Mouse (Mus musculus): ENCODE measurements around the gene Asxl2.
A peak's percentile ranks its signal among the peaks of the same experiment; 100 is the strongest.
"Not testable (repeated sequence)": the region's sequence is repeated elsewhere in the genome, so short reads cannot be mapped to it uniquely, and the experiment has no call there.

The Asxl2 gene

DNA sequence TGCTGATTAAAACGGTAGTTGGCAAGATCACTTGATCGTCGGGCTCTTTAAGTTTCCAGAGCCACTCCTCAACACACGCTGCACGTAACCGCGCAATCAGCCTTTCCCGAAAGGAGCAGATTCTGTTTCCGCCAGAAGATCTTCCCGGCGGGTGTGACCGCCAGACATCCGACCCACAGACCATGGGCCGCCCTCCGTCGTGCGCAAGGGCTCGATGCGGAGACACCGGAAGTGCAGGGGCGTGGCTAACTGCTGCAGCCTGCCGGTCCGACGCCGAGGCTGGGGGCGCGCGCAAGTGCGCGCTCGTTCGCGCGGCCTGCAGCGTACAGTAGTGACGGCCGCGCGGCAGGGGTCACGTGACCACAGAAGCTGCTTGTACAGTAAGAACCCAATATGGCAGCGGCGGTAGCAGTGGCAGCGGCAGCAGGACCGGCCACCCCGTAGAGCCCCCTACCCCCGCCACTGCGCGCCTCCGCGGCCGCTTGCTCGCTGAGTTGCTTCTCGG is at the start of gene Asxl2:
Gene Asxl2 (plus strand): TSS at position 328 of the 505 bp plus-strand sequence.
- peak; percentile 99 for DNase-seq (ENCODE audit: low read depth)

DNA sequence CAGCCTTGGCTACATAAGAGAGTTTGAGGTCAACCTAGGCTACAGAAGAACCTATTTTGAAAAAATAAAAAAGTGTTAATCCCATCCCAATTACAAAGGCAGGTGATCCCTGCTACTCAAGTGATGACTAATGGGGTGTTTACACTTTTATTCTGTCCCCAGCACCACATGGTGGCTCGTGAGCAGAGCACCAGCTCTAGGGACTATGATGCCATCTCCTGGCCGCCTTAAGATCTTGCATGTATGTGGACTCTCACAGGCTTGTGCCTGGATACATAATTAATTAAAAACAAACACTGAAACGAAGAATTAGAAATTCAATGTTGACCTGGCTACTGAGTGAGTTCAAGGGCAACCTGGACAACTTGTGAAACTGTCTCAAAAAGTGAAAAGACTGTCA is 49.5 kb upstream of the Asxl2 start:
- peak; percentile 58 for DNase-seq (ENCODE audit: low read depth)

DNA sequence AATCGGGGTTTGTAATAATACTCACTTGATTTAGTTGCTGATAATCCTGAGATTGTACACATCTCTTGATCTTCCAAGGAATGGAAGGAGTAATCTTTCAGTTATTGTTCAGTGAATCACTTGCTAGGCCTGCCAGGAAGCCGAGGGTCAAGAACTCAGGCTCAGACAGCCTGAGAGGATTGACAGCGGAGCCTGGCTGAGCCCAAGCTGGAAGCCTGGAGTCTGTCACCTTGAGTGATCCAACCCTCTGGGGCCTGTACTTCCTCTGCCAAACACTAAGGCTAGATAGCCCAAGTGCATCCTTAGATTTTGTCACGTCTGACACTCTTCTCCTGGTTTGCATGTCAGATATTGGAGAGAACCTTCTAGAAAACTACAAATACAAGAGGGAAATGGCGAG is 48.9 kb upstream of the Asxl2 start:
- DNase-seq (ENCODE audit: low read depth), result no peak

DNA sequence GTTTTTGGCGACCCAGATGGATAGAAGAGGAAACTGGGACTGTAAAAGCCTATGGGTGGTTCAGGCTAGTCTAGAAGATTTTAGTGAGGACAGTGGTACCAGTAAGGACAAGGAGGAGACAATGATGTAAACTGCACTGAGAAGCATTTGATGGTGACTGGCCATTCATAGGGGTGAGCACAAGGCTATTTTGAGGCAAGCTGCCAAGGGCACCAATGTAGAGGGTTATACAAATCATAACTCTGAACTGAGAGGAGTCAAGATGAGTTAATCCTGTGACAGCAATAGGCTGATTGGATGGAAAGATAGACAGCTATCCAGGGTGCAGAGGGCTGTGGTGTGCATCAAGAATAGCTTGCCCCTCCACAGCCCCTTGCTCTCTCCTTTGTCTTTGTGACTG is 41.8 kb upstream of the Asxl2 start:
- DNase-seq (ENCODE audit: low read depth), result no peak

DNA sequence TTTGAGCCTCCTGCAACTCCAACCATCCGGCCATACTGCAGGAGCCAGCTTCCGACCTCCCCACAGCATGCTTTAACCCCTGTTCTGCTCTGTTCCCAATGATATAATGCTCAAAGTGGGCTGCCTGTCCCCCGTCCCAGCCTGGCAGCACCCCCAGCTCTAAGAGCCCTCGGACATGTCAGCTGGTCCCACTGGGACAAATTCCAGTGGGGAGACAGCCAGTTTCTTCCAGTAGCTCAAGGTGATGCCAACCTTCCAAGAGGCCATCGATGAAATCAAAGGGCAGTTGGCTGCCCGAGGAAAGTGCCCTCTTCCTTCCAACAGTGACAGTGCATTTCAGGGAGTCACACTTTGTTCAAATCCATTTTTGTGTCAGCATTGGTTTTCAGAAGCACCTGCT is 41.4 kb upstream of the Asxl2 start:
- DNase-seq (ENCODE audit: low read depth), result no peak

DNA sequence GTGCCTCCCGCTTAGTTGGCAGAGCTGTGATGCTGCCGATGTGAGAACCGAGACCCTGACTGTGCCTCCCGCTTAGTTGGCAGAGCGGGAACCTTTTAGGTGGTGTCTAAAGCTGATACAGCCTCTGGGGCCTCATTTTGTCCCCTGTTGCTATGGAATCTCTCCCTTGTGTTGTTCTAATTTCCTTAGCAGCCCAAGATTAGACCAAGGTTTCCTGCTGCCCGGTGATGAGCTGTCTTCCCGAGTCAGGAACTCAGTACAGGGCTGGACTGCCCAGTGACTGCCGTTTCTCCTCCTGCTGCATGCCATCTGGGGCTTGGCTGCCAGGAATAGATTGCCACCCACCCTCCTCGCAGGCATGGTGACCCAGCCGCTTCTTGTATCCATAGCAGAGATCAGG is 40.7 kb upstream of the Asxl2 start:
- DNase-seq (ENCODE audit: low read depth), result no peak

DNA sequence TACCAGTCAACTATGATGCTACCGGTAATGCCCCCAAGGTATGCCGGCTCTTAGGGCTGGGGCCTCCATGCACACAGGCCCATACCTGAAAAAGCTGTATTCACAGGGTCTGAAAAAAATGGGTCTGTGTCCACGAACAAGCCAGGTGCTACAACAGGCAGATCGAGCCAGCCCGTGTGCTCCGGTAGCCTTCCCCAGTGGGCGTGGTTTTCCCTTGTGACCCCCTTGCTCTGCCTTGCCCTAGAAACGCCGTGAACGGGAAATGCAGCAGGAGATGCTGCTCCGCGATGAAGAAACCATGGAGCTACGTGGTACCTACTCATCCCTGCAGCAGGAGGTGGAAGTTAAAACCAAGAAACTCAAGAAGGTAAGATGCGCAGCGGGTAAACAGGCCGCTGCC is 38.8 kb upstream of the Asxl2 start:
- no peak for DNase-seq (ENCODE audit: low read depth)

DNA sequence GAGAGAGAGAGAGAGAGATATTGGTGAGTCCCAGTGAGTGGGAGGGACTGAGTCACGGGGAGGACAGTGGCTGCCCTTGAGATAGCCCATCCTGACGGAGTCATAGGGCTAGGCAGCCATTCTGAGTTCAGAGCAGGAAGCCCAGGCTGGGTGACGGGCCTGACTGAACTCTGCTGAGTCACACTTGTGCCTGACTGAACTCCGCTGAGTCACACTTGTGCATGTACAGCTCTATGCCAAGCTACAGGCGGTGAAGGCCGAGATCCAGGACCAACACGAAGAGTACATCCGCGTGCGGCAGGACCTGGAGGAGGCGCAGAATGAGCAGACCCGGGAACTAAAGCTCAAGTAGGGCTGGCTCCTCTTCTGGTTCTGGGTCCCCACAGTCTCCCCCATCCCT is 37.3 kb upstream of the Asxl2 start:
- DNase-seq (ENCODE audit: low read depth), result no peak

DNA sequence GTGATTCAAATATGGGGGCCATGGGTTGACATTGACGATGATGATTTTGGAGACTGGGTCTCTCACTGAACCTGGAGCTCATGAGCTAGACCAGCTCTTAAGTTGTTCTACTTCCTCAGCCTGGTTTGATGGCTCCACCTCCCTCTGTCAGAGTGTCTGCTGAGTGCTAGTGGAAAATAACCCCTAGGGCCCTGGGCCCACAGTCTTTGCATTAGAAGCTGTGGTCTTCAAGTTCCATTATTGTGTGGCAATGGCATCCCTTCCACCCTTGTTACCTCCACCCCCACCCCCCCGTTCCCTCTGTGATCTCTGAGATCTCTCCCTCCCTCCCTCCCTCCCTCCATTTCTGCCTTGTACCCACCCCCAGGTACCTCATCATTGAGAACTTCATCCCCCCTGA is 36.6 kb upstream of the Asxl2 start:
- DNase-seq (ENCODE audit: low read depth), result no peak

DNA sequence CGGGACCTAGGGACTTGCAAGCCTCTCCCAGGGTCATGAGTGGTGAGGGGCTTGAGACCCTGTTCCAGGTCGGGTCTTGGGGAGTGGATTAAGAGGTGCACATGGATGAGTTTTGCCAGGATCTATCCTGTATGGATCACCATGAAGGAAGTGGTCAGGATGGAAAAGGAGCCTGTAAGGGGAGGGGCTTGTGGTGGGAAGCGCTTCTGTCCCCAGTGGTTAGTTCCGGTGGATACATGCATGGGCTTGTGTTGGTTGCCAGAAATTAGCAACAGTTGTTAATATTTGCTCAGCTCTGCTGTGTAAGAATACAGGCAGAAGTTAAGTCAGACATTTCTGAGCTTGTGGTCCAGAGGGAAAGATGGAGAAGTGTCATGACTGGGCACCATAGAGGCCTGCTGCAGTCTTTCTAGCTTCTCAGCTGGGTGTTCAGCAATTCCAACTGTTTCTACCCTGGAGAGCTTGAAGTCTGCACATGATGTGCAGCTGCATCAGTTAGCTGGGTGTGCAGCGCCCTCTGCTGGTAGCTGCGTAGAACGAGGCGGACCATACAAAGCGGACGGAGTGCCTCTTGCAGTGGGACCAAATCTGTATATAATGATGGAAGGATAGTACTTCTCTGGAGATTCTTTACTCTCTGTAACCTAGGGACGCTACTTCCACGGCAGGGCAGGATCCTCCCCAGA is 35.9 kb upstream of the Asxl2 start:
- peak; percentile 82 for DNase-seq (ENCODE audit: low read depth)

DNA sequence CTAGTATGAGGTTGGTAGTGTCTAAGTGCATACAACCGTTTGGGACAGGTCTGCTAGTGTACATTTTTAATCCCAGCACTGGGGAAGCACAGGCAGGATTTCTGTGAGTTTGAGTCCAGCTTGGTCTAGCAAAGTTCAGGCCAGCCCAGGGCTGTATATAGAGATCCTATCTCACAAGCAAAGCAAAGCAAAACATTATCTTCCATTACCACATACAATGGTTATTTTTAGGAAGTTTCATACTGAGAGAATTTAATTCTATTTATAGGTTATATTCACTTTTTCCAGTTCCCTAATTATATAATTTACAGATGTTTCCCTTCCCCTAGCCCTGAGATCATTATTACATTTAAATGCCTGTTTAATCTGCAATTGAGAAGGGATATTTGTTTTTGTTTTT is 35.4 kb upstream of the Asxl2 start:
- no peak for DNase-seq (ENCODE audit: low read depth)

DNA sequence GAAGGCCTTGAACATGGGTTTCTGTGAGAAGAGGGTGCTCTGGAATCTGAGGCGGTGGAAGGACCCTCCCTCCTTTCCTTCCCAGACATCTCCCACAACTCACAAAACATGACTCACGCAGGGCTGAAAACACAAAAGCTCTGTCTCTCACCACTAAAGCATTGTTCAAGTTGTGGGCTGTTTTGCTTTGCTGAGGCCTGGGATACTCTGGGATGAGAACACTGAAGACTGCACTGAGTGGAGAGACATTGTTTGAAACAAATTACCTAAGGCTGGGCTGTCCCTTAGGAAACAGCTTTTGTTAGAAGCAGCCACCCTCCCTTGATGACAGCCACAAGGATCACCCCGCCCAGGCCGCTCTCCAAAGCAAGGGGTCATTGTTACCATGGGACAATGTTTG is 33.5 kb upstream of the Asxl2 start:
- no peak for DNase-seq (ENCODE audit: low read depth)

DNA sequence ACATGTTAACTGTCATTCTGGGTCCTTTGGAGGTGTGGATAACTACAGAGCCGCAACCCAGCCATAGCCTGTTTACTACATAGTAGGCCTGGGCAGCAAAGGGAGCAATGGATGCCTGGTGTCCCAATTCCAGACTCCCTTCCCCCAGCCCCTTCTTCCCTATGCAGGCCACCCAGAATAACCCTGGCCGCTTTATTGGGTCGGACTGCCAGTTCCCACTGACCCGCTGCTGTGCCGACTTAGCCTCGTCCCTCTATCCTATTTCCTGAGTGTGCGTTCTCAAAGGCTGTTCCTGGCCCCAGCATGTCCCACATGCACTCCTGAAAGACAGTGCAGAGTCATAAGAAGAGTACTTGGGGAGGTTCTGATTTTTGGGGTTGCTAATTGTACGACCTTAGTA is 29.7 kb upstream of the Asxl2 start:
- no peak for DNase-seq (ENCODE audit: low read depth)

DNA sequence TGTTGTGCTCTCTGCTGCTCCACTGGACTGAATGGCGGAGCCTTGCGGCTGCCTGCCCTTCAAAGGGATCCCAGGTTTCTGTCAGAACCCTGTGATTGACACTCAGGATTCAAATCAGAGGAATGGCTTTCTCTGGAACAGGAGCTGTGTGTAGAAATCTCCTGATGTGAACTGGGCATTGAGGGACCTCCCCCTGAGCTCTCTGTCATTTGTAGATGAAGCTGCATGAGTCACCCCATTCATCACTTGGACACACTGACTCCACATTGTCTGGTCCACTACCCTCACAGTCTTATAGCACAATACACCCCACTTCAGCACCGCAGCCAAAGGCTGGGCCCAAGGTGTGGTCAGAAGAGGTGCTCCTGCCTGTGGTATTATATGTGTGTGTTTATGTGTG is 21.0 kb upstream of the Asxl2 start:
- not testable (repeated sequence) for DNase-seq (ENCODE audit: low read depth)

DNA sequence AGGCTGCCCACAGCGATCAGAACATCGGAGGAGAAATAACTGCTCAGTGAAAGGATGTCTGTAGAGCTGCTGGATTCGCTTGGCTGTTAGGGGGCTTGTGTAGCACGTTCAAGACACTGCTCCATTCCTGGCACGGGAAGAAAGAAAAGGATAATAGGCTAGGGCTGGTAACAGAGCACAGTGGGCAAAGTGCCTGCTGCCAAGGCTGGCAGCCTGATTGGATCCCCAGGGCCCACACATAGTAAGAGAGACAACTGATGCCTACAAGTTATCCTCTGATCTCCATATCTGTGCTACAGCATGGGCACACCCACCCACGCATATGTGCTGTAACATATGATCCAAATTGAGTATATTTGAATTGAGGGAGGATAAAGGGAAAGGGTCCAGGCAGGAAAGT is 20.1 kb upstream of the Asxl2 start:
- no peak for DNase-seq (ENCODE audit: low read depth)

DNA sequence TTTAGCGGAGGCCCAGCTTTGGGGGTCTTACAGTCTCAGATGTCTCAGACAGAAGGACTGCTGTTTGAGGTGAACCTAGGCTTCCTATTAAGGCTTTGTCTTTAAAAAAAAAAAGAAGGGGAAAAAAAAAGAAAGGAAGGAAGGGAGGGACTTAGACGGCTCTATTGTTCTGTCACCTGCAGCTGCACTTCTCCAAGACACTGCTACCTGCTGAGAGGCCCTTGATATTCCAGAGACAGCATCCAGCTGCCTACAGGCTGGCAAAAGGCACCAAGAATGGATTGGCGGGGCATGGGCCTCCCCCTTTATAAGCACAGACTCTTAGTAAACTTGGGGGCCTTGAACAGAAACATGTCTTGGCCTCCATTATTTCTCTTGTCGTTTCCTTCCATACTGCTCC is 11.7 kb upstream of the Asxl2 start:
- DNase-seq (ENCODE audit: low read depth), result no peak

DNA sequence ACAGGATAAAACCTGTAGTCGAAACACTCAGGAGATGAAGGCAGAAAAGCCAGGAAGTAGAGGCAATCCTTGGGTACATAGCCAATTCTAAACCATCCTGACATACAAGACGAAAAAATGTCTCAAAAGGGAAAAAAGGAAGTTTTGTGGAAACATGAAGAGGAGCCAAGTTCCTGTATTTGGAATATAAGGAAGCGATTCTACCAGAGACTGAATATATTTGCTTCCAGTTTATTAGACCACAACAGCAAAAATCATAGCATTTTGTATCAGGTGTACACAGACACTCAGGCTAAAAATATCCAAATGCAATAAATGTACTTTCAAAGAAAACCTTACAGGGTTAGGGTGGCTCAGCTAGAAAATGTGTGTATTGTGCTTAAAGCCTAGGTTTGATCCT is 7.9 kb upstream of the Asxl2 start:
- no peak for DNase-seq (ENCODE audit: low read depth)

DNA sequence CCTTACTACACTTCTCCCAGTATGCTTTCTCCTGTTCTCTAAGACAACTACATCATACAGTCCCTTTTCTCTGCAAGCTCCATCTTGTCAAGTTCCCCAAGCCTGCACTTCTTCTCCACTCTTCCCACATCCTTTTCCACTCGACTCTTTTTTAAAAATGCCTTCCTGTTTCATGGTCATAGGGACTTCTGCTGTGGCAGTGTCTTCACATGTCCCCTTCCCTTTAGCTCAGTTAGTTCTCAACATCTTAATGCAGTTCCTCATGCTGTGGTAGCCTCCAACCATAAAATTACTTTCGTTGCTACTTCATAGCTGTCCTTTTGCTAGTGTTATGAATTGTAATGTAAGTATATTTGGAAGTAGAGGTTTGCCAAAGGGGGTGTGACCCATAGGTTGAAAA is 6.1 kb upstream of the Asxl2 start:
- DNase-seq (ENCODE audit: low read depth), result no peak

DNA sequence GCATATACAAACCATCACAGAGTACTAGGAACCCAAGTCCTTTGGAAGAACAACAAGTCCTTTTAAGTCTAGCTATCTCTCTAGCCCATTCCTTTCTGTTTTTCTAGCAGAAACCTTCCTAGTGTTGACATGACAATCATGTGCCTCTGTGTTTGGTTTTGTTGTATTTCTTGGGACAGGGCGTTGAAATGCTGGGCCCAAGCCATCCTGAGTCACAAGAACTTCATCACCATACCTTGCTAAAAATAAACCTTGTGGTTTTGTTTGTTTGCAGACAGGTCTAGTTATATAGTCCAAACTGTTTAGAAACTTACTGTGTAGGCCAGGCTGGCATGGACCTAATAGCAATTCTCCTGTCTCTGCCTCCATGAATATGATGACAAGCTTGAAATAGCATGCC is 3.9 kb upstream of the Asxl2 start:
- no peak for DNase-seq (ENCODE audit: low read depth)

DNA sequence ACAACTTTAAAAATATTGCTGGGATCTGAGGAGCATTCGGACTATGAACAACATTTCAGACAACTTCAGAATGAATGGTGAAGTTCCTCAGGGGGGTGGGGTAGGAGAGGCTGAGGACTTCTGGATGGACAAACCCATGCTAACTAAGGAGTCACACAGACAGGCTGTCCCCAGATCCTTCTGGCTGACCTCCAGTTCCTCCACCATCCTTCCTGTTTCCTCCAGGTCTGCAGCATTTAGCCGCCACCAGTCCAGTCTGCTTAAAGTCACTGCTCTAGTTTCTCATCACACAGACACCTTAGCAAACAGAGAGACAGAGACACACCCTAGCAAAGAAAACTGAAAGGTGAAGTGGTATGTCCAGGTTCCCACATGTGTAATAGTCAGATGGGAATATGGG is 2.5 kb upstream of the Asxl2 start:
- no peak for DNase-seq (ENCODE audit: low read depth)

DNA sequence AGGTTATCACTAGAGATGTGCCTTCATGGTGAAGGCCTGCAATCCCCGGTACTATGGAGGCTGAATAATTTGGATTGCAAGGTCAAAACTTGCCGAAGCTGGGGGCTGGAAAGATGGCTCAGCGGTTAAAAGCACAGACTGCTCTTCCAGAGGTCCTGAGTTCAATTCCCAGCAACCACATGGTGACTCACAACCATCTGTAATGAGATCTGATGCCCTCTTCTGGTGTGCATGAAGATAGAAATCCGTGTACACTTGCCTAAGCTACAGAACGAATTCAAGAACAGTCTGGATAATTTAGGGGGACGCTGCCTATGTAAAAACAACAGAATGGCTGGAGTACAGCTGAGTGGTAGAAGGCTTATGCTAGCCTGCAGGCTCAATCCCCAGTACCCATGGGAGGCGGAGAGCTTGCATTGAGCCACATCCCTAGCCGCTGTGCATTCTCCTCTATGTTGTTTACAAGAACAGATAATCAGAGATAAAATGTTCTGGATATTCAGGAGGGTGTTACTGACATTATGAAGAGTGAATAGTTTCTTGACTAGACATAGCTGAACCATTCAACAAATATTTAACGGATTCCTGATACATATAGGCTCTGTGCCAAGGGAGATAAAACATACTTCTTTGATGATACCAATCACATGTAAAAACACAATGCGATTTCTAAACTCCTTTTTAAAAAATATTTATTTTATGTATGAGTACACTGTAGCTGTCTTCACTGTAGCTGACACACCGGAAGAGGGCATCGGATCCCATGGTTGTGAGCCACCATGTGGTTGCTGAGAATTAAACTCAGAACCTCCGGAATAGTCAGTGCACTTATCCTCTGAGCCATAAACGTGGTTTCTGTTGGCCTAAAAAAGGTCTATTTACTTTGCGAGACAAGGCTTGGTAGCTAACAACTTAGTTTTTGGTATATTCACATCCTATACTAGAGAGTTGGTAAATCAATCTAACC is 999 bp upstream of the Asxl2 start:
- DNase-seq (ENCODE audit: low read depth), result no peak

DNA sequence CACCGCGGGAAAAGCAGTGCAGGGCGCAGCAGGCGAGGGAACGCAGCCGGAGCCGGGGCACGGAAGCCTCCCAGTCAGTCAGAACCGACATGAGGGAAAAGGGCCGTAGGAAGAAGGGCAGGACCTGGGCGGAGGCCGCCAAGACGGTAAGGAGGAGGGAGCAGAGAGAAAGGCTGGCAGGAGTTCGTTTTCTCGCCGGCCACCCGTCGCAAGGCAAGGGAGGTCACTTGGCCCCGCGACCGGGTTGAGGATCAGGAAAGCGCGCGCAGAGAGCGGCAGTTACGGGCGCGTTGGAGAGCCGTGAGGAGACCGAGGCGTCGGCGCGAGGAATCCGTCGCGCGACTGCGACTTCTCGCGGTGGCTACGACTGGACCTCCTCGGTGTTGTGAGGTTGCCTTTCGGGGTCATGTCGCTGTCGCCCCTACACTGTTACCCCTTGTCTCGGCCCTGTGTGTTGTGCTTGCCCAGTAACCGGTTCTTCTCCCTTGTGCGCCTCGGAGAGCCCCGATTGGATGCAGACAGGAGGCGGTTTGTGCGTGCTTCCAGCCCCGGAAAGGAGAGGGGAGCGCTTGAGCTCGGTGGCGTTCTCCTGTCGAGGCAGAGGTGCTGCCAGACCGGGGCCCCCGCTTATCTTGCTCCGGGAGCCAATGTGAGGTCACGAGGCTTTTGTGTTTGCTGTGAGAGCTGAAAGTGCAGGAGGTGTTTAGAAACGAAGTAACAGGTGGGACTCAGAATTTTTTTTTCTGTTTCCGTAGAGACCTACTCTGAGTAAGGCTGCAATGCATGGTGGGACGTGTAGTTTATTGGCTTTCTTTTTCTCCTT is 621 bp downstream of the Asxl2 start:
- DNase-seq (ENCODE audit: low read depth), result peak; percentile 88
